Mouse (Mus musculus) embryonic facial prominence, embryonic 14.5 days (tissue): Measurements from ENCODE around the gene Rbm38. TPM values are rescaled to one million over a fixed set of nuclear protein-coding genes. Genes with fewer than 3 reads are reported as not detected.

Source experiments
- ATAC-seq: fragments of 200-750 bp; cut with Nextera tagmentation; 2 replicates; pipeline ENCODE4 v1.8.0; 2017; ENCODE audit warnings: low read depth, moderate number of reproducible peaks, moderate TSS enrichment
- DNase-seq: peaks from one replicate; pipeline ENCODE4 v3.0.0-alpha.2; 2015; ENCODE audit warnings: low spot score
- H3K27ac ChIP-seq: fragments of 300-500 bp; sonication (generic); replicated peaks from 2 replicates; pipeline ENCODE4 v1.5.1; 2014; ENCODE audit warnings: low read depth, mild to moderate bottlenecking, low read length, moderate library complexity
- H3K27me3 ChIP-seq: fragments of 300-500 bp; sonication (generic); replicated peaks from 2 replicates; pipeline ENCODE4 v1.6.1; 2014; ENCODE audit warnings: low read length; ENCODE audit not compliant: control insufficient read depth, insufficient read depth
- H3K36me3 ChIP-seq: fragments of 300-500 bp; sonication (generic); 2 replicates; pipeline ENCODE4 v1.6.1; 2014; ENCODE audit warnings: low read length, mixed read lengths; ENCODE audit not compliant: control insufficient read depth, insufficient read depth
- H3K4me1 ChIP-seq: fragments of 300-500 bp; sonication (generic); 2 replicates; pipeline ENCODE4 v1.6.1; 2014; ENCODE audit warnings: antibody characterized with exemption, low read length; ENCODE audit not compliant: control insufficient read depth, insufficient read depth
- H3K4me2 ChIP-seq: fragments of 300-500 bp; sonication (generic); 2 replicates; pipeline ENCODE4 v1.6.1; 2014; ENCODE audit warnings: low read depth, mild to moderate bottlenecking, low read length, moderate library complexity, mixed read lengths
- H3K4me3 ChIP-seq: fragments of 300-500 bp; sonication (generic); 2 replicates; pipeline ENCODE4 v1.5.1; 2014; ENCODE audit warnings: low read depth, mild to moderate bottlenecking, low read length
- H3K9ac ChIP-seq: fragments of 300-500 bp; sonication (generic); 2 replicates; pipeline ENCODE4 v1.6.1; 2014; ENCODE audit warnings: low read depth, mild to moderate bottlenecking, low read length, moderate library complexity, mixed read lengths
- H3K9me3 ChIP-seq: fragments of 300-500 bp; sonication (generic); 2 replicates; pipeline ENCODE4 v1.6.1; 2016; ENCODE audit warnings: low read length; ENCODE audit not compliant: control insufficient read depth
- WGBS: fragments of 180-500 bp; shearing (Covaris S2); extraction: QIAGEN DNeasy Blood & Tissue Kit; methylation state at CpG from one replicate; pipeline ENCODE4 v1.1.7; 2014; 5-methylcytosine and 5-hydroxymethylcytosine counted together
- polyA plus RNA-seq: library from polyadenylated mRNA; unstranded; fragments of >200 nt; fragmentation: Nextera tagmentation; extraction: Ambion mirVana; gene quantifications from 2 replicates; pipeline ENCODE4 v1.2.1, GENCODE M21; 2014

Gene Rbm38
- polyA plus RNA-seq, 1 experiment from 2014 or later: 48.1 TPM

DNA sequence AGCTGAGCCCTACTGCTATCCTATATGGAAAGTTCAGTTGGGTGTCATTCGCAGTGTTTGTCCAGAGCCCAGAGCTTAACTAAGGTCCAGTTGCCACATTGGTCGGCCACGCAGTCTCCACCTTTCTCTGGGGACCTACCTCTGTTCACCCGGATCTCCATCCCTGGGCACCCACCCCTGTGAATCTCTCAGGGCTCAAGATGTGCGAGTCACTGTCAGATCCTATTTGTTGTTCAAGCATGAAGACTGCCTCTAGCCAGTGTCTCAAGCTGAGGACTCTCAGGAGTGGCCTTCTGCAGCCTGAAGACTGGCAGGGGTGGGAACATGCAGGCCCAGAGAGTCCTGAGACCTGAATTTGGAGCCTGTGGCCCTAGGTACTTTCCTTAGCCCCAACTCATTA, 15.8 kb downstream of the Rbm38 start:
- ATAC-seq (no peak), DNase-seq (no peak)
- Histone ChIP-seq H3K27ac (no peak overlapping the region), H3K4me3 (no peak overlapping the region), H3K36me3 (peaks cover 44% of the 10 kb centered on the region), H3K4me1 (no peaks in the 10 kb centered on the region), H3K9me3 (no peaks in the 10 kb centered on the region), H3K9ac (no peak overlapping the region), H3K27me3 (no peaks in the 10 kb centered on the region), H3K4me2 (no peak overlapping the region)
- 80% methylated on average over 5 of the region's 5 CpGs for WGBS

- WGBS: 68% methylated on average over 4 of the region's 4 CpGs
- H3K4me2 ChIP-seq: no peak overlapping the region
- H3K4me1 ChIP-seq: no peaks in the 10 kb centered on the region
- ATAC-seq: no peak
- H3K36me3 ChIP-seq: peaks cover 40% of the 10 kb centered on the region
- H3K4me3 ChIP-seq: no peak overlapping the region
- no peaks in the 10 kb centered on the region for H3K9me3 ChIP-seq
- H3K9ac ChIP-seq: no peak overlapping the region
- H3K27ac ChIP-seq: no peak overlapping the region
- DNase-seq: no peak
- no peaks in the 10 kb centered on the region for H3K27me3 ChIP-seq
These were observed 16.3 kb downstream of the Rbm38 start for GRCm38 (mm10) chr2:173036611-173037010.

DNA sequence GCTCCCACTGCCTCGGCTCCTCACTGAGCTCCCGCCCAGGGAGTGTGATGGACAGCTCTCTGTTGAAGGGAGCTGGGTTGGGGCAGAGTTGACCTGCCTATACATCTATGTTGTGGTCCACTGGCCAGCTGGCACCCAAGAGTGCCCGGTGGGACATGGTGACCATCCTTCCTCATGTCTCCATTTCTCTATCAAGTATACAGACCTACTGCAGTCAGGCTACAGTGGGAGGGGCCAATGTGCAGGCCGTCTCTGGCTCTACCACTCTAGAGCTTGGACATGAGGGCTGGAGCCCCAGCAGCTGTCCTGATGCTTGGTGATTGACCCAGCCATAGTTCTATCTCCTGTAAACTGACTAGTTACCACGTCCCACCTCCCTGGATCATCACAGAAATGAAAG, 17.0 kb downstream of the Rbm38 start:
- Histone ChIP-seq H3K4me1 (no peaks in the 10 kb centered on the region), H3K9me3 (no peaks in the 10 kb centered on the region), H3K4me2 (no peak overlapping the region), H3K4me3 (no peak overlapping the region), H3K27ac (no peak overlapping the region), H3K27me3 (no peaks in the 10 kb centered on the region), H3K36me3 (peaks cover 33% of the 10 kb centered on the region), H3K9ac (no peak overlapping the region)
- ATAC-seq (no peak), DNase-seq (no peak)
- WGBS: 81% methylated on average over 5 of the region's 5 CpGs

DNA sequence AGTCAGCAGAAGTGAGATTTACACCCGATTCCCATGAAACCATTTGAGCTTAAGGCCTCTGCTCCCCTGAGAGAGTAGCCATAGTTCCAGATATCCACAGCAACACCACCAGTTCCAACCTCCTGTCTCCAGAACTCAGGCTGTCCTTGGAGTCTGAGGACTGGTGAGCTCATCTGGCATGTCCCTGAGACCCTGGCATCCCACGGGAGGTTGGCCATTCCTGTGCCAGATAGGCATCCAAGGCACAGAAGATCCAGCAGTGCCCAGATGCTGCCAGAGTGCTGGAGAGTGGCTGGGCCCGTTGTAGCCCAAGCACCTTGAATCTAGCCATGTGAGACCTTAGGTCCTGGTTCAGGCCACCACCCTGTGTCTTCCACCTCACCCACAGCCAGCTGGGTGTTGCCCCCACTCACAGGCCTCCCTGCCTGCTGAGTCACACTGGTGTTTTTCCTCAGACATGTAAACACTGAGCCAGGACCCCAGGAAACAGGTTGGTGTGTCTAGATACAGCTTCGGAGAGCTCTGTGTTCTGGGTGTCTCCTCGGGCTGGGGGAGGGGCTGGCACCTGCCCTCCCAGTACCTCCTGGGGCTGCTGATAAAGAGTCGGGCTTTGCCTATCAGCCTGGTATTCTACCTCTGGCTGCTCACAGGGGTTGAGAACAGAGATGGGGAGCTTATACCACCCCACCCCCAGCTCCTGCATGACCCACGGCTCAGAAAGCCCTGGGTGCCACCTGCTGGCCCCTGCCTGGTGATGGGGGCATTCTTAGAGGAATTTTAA, 17.7 kb downstream of the Rbm38 start:
- Histone ChIP-seq H3K36me3 (peaks cover 27% of the 10 kb centered on the region), H3K9me3 (no peaks in the 10 kb centered on the region), H3K27me3 (no peaks in the 10 kb centered on the region), H3K4me3 (no peak overlapping the region), H3K27ac (no peak overlapping the region), H3K4me1 (no peaks in the 10 kb centered on the region), H3K4me2 (no peak overlapping the region), H3K9ac (no peak overlapping the region)
- DNase-seq (no peak), ATAC-seq (no peak)
- WGBS: 68% methylated on average over 7 of the region's 7 CpGs

GRCm38 (mm10) chr2:173039041-173039440, 18.7 kb downstream of the Rbm38 start:
- Histone ChIP-seq H3K4me3 (no peak overlapping the region), H3K9me3 (no peaks in the 10 kb centered on the region), H3K9ac (no peak overlapping the region), H3K27ac (no peak overlapping the region), H3K27me3 (no peaks in the 10 kb centered on the region), H3K36me3 (peaks cover 16% of the 10 kb centered on the region), H3K4me1 (no peaks in the 10 kb centered on the region), H3K4me2 (no peak overlapping the region)
- WGBS: 90% methylated on average over 4 of the region's 4 CpGs
- no peak for ATAC-seq
- DNase-seq: no peak

GRCm38 (mm10) chr2:173040803-173041202, 20.5 kb downstream of the Rbm38 start:
- Histone ChIP-seq H3K9me3 (no peaks in the 10 kb centered on the region), H3K27me3 (no peaks in the 10 kb centered on the region), H3K4me2 (no peak overlapping the region), H3K4me1 (no peaks in the 10 kb centered on the region), H3K4me3 (no peak overlapping the region), H3K36me3 (0 out of 2 replicates have a peak, but pooled peaks cover under 1% of the 10 kb centered on the region), H3K27ac (no peak overlapping the region), H3K9ac (no peak overlapping the region)
- ATAC-seq (no peak), DNase-seq (no peak)
- WGBS: 82% methylated on average over 3 of the region's 3 CpGs

DNA sequence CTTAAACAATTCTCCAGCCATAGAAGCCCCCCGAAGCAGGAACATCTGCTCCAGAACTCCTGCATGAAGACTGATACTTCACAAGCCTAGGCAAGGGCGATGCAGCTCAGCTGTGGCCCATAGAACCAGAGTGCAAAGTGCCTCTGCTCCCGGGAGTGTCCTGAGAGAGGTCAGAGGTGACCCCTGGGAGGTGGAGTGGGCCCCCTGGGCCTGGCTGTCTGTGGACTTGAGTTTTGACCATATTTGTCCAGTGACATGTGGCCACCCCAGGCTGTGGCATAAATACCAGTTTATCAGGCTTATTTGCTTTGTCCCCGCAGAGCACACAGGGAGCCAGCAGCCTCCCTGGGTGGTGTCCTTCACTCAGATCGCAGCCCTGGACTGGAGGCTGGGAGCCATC, 20.9 kb downstream of the Rbm38 start:
- 51% methylated on average over 5 of the region's 5 CpGs for WGBS
- ATAC-seq: no peak

GRCm38 (mm10) chr2:173041893-173042292, 21.6 kb downstream of the Rbm38 start:
- ATAC-seq (no peak), DNase-seq (no peak)
- Histone ChIP-seq H3K9me3 (no peaks in the 10 kb centered on the region), H3K4me1 (no peaks in the 10 kb centered on the region), H3K27ac (no peak overlapping the region), H3K27me3 (no peaks in the 10 kb centered on the region), H3K4me2 (no peak overlapping the region), H3K9ac (no peak overlapping the region), H3K4me3 (no peak overlapping the region), H3K36me3 (no peaks in the 10 kb centered on the region)
- WGBS: 82% methylated on average over 1 of the region's 1 CpGs

More for the DNA sequence above, 20.9 kb downstream of the Rbm38 start:
- Histone ChIP-seq H3K4me1 (no peaks in the 10 kb centered on the region), H3K9ac (no peak overlapping the region), H3K27me3 (no peaks in the 10 kb centered on the region), H3K27ac (no peak overlapping the region), H3K9me3 (no peaks in the 10 kb centered on the region), H3K4me2 (no peak overlapping the region), H3K36me3 (no peaks in the 10 kb centered on the region), H3K4me3 (no peak overlapping the region)
- DNase-seq: no peak

DNA sequence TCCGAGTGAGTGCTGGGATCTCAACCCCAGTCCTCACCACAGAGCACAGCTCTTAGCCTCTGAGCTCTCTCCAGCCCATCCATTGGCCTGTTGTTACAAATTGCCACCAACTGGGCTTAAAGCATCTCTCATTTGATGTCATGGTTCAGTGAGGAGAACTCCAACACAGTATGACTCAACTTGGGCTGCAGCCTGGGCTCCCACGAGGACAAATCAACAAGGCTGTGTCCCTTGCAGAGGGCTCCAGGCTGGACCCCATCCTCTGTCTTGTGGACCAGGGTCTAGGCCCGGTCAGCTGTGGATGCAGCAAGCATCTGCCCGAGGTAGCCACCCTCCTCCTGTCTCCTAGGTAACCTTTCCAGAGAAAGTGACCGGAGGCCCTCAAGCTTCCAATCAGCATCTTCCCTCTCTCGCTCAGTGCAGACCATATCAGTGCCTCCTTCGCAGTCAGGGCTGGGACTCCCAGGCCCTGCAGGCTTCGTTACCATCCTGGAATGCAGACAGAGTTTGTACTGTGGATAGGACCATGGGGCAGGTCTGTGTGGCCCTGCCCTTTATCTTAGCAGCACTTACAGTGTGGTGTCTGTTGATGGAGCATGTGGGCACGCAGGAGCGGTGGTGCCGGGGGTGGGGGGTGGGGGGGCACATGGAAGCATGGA, 22.3 kb downstream of the Rbm38 start:
- Histone ChIP-seq H3K4me1 (no peaks in the 10 kb centered on the region), H3K27ac (no peak overlapping the region), H3K9me3 (no peaks in the 10 kb centered on the region), H3K27me3 (no peaks in the 10 kb centered on the region), H3K9ac (no peak overlapping the region), H3K4me2 (no peak overlapping the region), H3K36me3 (no peaks in the 10 kb centered on the region), H3K4me3 (no peak overlapping the region)
- 54% methylated on average over 11 of the region's 11 CpGs for WGBS
- ATAC-seq (no peak), DNase-seq (no peak)
